Mouse (Mus musculus) embryonic facial prominence, embryonic 13.5 days (tissue): ENCODE measurements around the gene Hist2h4. TPM values are rescaled to one million over a fixed set of nuclear protein-coding genes. Genes with fewer than 3 reads are reported as not detected.
A peak's percentile ranks its signal among the peaks of the same experiment; 100 is the strongest.

Experiments used
- ATAC-seq: fragments of 200-750 bp; cut with Nextera tagmentation; 2 replicates; pipeline ENCODE4 v1.8.0; 2017; ENCODE audit warnings: low read depth; ENCODE audit not compliant: insufficient number of reproducible peaks, insufficient read depth, low FRiP score, low TSS enrichment
- H3K27ac ChIP-seq: fragments of 300-500 bp; sonication (generic); 2 replicates; pipeline ENCODE4 v1.5.1; 2015; ENCODE audit warnings: moderate library complexity, mild to moderate bottlenecking, inconsistent platforms
- H3K27me3 ChIP-seq: fragments of 300-500 bp; sonication (generic); 2 replicates; pipeline ENCODE4 v1.6.1; 2015; ENCODE audit warnings: mild to moderate bottlenecking, inconsistent platforms
- H3K36me3 ChIP-seq: fragments of 300-500 bp; sonication (generic); 2 replicates; pipeline ENCODE4 v1.6.1; 2015; ENCODE audit warnings: mild to moderate bottlenecking, inconsistent platforms
- H3K4me1 ChIP-seq: fragments of 300-500 bp; sonication (generic); 2 replicates; pipeline ENCODE4 v1.6.1; 2015; ENCODE audit warnings: inconsistent platforms
- H3K4me2 ChIP-seq: fragments of 300-500 bp; sonication (generic); 2 replicates; pipeline ENCODE4 v1.6.1; 2015; ENCODE audit warnings: moderate library complexity, mild to moderate bottlenecking, inconsistent platforms
- H3K4me3 ChIP-seq: fragments of 300-500 bp; sonication (generic); 2 replicates; pipeline ENCODE4 v1.5.1; 2015; ENCODE audit warnings: mild to moderate bottlenecking, inconsistent platforms
- H3K9ac ChIP-seq: fragments of 300-500 bp; sonication (generic); 2 replicates; pipeline ENCODE4 v1.6.1; 2015; ENCODE audit warnings: mild to moderate bottlenecking, inconsistent platforms
- H3K9me3 ChIP-seq: fragments of 300-500 bp; sonication (generic); 2 replicates; pipeline ENCODE4 v1.6.1; 2016; ENCODE audit warnings: inconsistent platforms
- WGBS: fragments of 180-500 bp; shearing (Covaris S2); methylation state at CpG from one replicate; pipeline ENCODE4 v1.1.7; 2015; ENCODE audit warnings: mixed read lengths; 5-methylcytosine and 5-hydroxymethylcytosine counted together
- polyA plus RNA-seq: library from polyadenylated mRNA; unstranded; fragments of >200 nt; fragmentation: Nextera tagmentation; extraction: Ambion mirVana; gene quantifications from 2 replicates; pipeline ENCODE4 v1.2.1, GENCODE M21; 2015

Hist2h4 gene
- polyA plus RNA-seq: 11.2 and 12.5 TPM in 2 replicates

DNA sequence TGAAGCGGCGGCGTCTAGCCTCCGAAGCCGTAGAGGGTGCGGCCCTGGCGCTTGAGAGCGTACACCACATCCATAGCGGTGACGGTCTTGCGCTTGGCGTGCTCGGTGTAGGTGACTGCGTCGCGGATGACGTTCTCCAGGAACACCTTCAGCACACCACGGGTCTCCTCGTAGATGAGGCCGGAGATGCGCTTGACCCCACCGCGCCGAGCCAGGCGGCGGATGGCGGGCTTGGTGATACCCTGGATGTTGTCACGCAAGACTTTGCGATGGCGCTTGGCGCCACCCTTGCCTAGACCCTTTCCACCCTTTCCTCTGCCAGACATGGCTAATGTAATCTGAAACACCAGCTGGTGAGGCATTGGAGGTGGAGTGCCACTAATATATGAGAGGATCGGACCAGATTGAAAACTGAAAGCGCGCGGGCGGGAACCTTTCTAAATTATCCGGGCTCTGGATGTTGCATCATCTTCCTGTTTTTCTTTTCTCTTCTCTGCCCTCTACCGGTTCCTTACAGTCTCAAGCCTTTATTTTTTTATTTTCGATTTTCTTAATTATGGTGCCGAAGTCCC lies at the start of gene Hist2h4:
TSS of gene Hist2h4 (minus strand) at position 333 of the 572 bp plus-strand sequence.
- peaks cover 36% of the 10 kb centered on the region for H3K4me1 ChIP-seq
- ATAC-seq: peak; percentile 83
- no peaks in the 10 kb centered on the region for H3K27me3 ChIP-seq
- WGBS: under 1% methylated on average over 40 of the region's 40 CpGs
- peak within 1 kb of the TSS; percentile 99 for H3K27ac ChIP-seq
- H3K9me3 ChIP-seq: no peaks in the 10 kb centered on the region
- peak within 1 kb of the TSS; percentile 87 for H3K9ac ChIP-seq
- no peaks in the 10 kb centered on the region for H3K36me3 ChIP-seq
- H3K4me2 ChIP-seq: peak within 1 kb of the TSS; percentile 76
- peak within 1 kb of the TSS; percentile 62 for H3K4me3 ChIP-seq

DNA sequence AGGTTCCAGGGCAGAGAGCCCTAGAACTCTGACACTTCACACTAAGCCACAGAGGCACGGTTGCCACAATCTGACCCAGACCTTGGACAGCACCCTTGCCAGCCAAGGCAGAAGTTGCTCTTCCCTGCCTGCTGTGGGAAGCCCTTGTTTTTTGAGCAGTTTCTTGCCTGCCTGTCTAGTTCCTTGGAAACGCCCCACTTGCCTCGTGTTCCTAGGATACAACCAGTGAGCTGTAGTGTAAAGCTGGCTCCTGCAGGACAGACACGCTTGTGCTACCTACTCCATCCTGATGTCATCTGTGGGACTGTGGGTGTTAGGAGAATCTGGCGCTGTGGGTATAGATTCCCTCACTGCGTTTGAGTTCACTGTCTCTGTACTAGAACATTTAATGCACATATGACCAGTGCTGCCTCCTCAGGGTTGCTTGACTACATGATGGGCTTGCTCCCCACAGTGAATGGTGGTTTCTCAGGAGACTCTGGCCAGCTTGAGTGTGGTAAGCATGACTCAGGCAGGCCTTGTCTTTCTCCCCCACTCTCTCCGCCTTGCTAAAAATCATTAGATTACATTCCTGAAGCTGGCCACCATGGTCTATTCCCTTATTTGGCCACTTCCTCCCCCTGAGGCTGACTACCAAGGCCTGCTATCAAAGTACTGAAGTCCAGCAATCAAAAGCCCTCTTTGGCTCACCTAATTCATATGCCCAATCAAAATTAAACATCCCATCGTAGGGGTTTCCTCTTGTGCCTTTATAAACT lies 49.4 kb upstream of the Hist2h4 start:
- 61% methylated on average over 8 of the region's 8 CpGs for WGBS
- H3K9ac ChIP-seq: no peak overlapping the region
- no peak overlapping the region for H3K4me2 ChIP-seq
- no peak for ATAC-seq
- H3K4me1 ChIP-seq: no peaks in the 10 kb centered on the region
- H3K9me3 ChIP-seq: no peaks in the 10 kb centered on the region
- no peak overlapping the region for H3K4me3 ChIP-seq
- H3K27me3 ChIP-seq: no peaks in the 10 kb centered on the region
- H3K36me3 ChIP-seq: no peaks in the 10 kb centered on the region
- no peak overlapping the region for H3K27ac ChIP-seq

DNA sequence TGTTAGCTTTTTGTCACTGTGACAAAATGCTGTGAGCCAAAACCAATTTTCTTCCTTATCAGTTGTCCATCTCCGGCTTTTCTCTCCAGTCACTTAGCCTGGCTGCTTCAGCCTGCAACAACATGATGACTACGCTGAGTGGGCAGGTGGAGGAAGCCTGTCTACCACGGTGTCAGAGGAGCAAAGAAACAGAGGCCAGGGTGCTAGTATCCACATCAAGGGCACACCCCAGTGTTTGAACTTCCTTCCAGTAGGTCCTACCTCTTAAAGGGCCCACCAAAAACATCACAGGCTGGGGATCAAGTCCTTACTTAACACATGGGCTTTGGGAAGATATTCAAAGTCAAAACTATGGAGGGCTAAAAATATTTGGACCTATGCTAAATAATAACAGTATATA lies 46.3 kb upstream of the Hist2h4 start:
- 68% methylated on average over 3 of the region's 3 CpGs for WGBS
- H3K9ac ChIP-seq: no peak overlapping the region
- H3K27ac ChIP-seq: no peak overlapping the region
- H3K4me1 ChIP-seq: no peaks in the 10 kb centered on the region
- no peak overlapping the region for H3K4me3 ChIP-seq
- no peak for ATAC-seq
- H3K27me3 ChIP-seq: no peaks in the 10 kb centered on the region
- no peaks in the 10 kb centered on the region for H3K9me3 ChIP-seq
- H3K36me3 ChIP-seq: no peaks in the 10 kb centered on the region
- H3K4me2 ChIP-seq: no peak overlapping the region

DNA sequence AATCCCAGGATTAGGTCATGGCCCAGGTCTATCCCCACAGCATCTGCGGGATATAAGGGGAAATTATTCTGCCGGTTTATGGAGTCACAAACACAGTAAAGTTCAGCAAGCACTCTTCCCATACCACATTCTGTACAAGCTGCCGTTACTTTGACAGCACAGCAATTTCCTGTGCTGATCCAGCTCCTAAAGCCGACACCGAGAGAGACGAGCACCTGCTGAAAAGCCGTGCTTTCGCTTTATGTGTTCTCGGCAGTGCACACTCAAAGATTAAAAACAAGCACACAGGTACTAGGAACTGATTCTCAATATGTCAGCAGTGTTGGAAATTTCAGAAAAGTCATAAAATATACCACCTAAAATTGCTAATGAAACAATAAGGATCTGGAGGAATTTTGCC lies 43.4 kb upstream of the Hist2h4 start:
- WGBS: 79% methylated on average over 9 of the region's 9 CpGs
- Histone ChIP-seq H3K27me3 (peaks cover 5% of the 10 kb centered on the region; the same call in 1 of the 2 replicates), H3K4me2 (no peak overlapping the region), H3K4me1 (no peaks in the 10 kb centered on the region), H3K9ac (no peak overlapping the region), H3K9me3 (no peaks in the 10 kb centered on the region), H3K4me3 (no peak overlapping the region), H3K36me3 (no peaks in the 10 kb centered on the region), H3K27ac (no peak overlapping the region)
- ATAC-seq: no peak

DNA sequence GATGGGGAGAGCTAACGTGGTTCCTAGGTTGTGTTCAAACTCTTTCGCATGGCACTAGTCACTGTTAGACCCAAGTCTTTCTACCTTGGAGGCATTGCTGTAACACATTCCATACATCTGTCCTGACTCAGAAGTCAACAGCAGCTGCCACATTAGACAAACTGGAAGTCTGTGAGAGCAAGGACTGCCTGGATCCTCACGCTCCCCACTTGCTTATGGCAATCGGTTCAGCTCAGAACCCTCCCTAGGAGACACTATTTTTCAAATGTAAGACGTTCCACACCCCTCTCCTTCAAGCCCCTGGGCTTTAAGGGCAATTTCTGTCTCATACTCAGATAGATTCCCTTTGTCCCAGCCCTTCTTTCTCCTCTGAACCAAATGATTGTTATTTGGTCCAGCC lies 39.0 kb upstream of the Hist2h4 start:
- Histone ChIP-seq H3K4me1 (no peaks in the 10 kb centered on the region), H3K4me2 (no peak overlapping the region), H3K27ac (no peak overlapping the region), H3K9me3 (no peaks in the 10 kb centered on the region), H3K36me3 (no peaks in the 10 kb centered on the region), H3K27me3 (peaks cover 6% of the 10 kb centered on the region; the same call in 1 of the 2 replicates), H3K9ac (no peak overlapping the region), H3K4me3 (no peak overlapping the region)
- ATAC-seq: no peak
- WGBS: 77% methylated on average over 5 of the region's 5 CpGs

DNA sequence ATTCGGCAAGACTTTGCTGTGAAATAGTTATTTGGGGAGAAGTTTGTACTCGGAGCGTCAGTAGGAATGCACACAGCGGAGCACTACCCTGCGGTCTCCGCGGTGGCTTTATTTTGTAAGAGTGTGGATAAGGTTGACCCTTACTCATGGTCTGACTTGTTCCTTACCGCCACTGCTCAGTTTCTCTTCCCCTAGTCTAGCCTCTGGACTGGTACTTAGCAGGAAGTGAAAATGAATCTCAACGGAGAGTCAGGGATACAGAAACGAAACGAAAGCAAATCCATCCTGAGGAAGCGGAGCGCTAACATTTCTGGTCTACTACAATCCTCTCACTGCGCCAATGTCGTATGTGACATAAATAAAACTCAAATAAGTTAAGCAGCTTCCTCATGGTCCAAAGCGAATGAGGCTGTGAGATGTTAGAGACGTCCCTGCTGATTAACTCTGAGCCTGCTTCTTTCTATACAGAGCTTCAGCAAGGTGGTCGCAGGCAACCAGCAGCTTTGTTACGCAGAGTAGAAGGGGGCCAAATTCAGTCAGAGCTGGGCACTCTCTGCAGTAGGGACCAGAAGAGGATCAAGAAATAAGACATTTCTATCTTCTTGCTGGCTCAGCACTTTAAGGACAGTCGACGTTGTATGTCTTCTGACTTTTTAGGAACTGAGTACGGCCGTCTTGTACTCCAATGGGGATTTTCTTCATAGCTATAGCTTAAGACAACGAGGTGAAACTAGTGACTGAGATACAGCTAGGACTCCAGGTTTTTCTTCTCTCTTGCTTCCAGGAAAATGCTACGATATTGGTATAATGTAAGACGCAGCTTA lies 37.8 kb upstream of the Hist2h4 start:
- Histone ChIP-seq H3K36me3 (no peaks in the 10 kb centered on the region), H3K9ac (no peak overlapping the region), H3K4me1 (no peaks in the 10 kb centered on the region), H3K4me2 (peak overlapping the region; percentile 32), H3K27ac (no peak overlapping the region), H3K4me3 (peak overlapping the region; percentile 17; the same call in 1 of the 2 replicates), H3K27me3 (peaks cover 6% of the 10 kb centered on the region; the same call in 1 of the 2 replicates), H3K9me3 (no peaks in the 10 kb centered on the region)
- 73% methylated on average over 26 of the region's 26 CpGs for WGBS
- no peak for ATAC-seq

DNA sequence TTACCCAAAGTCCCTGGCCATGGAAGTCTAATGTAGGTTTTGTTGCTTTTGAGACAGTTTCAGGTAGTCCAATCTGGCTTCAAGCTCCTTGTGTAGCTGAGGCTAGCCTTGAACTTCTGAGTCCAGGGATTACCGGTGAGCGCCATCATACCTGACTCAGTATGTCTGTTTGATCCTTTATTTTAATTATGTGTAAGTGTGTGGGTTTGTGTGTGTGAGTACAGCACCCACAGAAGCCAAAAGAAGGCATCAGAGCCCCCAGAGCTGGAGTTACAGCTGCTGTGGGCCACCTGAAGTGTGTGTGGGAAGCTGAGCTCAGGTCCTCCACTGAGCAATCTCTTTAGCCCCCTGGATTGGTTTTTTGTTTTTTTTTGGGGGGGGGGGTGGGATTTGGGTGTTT lies 36.5 kb upstream of the Hist2h4 start:
- Histone ChIP-seq H3K27ac (no peak overlapping the region), H3K36me3 (no peaks in the 10 kb centered on the region), H3K4me3 (no peak overlapping the region), H3K4me1 (no peaks in the 10 kb centered on the region), H3K9me3 (no peaks in the 10 kb centered on the region), H3K4me2 (no peak overlapping the region), H3K27me3 (peaks cover 6% of the 10 kb centered on the region; the same call in 1 of the 2 replicates), H3K9ac (no peak overlapping the region)
- ATAC-seq: no peak
- 95% methylated on average over 2 of the region's 2 CpGs for WGBS

DNA sequence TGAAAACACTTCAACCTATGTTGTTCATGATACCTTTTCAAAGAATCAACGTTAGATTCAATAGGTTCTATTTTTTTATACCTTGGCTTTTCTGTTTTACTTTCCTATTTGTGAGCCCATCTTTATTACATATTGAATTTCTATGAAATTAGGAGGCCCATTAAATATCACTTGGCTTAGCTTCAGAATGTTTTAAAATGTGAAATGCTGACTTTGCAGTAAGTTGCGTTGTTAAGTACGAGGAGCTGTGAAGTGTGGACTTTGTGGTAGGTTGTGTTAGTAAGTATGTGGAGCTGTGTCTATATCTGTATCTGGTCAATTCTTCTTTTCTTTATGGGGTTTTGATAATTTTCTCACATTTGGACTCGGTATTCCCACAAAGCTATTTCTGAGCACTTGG lies 35.2 kb upstream of the Hist2h4 start:
- Histone ChIP-seq H3K4me2 (no peak overlapping the region), H3K36me3 (no peaks in the 10 kb centered on the region), H3K4me3 (no peak overlapping the region), H3K27ac (no peak overlapping the region), H3K9me3 (no peaks in the 10 kb centered on the region), H3K27me3 (peaks cover 6% of the 10 kb centered on the region; the same call in 1 of the 2 replicates), H3K4me1 (no peaks in the 10 kb centered on the region), H3K9ac (no peak overlapping the region)
- WGBS: 91% methylated on average over 4 of the region's 4 CpGs
- ATAC-seq: no peak

DNA sequence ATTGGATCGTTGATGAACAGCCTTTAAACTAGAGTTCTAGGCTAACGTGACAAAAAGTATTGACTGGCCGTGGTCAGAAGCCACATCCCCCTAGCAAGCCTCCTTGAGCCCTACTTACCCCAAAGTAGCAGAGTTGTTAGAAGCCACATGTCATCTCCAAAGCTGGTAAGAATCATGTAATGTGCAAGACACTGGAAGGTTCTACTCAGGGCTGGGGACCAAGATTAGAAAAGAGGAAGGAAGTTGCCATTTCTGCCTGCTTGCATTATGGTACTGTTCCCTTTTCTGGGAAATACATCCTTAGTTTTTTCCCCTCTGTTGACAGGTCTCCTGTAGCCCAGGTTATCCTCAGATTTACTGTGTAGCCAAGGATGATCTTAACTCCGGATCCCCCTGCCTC lies 30.7 kb upstream of the Hist2h4 start, which contains the start of gene Fcgr1:
TSS of gene Fcgr1 (minus strand) at position 183 of the 400 bp plus-strand sequence.
- Histone ChIP-seq H3K4me3 (no peak within 1 kb of the TSS), H3K4me2 (no peak within 1 kb of the TSS), H3K4me1 (no peaks in the 10 kb centered on the region), H3K9me3 (no peaks in the 10 kb centered on the region), H3K36me3 (no peaks in the 10 kb centered on the region), H3K27ac (no peak within 1 kb of the TSS), H3K9ac (no peak within 1 kb of the TSS), H3K27me3 (no peaks in the 10 kb centered on the region)
- no peak for ATAC-seq
- WGBS: 85% methylated on average over 4 of the region's 4 CpGs

DNA sequence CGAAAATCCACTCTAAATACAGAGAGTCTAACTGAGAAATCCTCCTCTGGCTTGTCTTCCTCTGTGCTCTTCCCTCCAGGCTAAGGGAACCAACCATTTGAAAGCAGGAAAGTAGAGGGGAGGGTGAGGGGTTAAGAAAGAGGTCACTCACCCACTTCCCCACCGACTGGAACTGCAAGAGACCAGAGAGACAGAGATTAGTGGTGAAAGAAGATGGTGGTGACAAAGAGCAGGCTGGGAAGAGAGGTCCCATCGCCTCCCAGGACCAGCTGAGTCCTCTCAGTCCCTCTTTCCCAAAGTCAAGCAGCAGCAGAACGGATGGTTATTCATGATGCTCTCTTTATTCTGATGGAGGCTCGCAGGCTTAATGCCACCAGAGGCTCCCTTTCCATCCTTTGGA lies 30.3 kb upstream of the Hist2h4 start:
- no peaks in the 10 kb centered on the region for H3K36me3 ChIP-seq
- no peaks in the 10 kb centered on the region for H3K9me3 ChIP-seq
- no peak overlapping the region for H3K4me3 ChIP-seq
- H3K4me2 ChIP-seq: no peak overlapping the region
- no peaks in the 10 kb centered on the region for H3K4me1 ChIP-seq
- no peak for ATAC-seq
- H3K9ac ChIP-seq: no peak overlapping the region
- 40% methylated on average over 5 of the region's 5 CpGs for WGBS
- H3K27me3 ChIP-seq: no peaks in the 10 kb centered on the region
- H3K27ac ChIP-seq: no peak overlapping the region

DNA sequence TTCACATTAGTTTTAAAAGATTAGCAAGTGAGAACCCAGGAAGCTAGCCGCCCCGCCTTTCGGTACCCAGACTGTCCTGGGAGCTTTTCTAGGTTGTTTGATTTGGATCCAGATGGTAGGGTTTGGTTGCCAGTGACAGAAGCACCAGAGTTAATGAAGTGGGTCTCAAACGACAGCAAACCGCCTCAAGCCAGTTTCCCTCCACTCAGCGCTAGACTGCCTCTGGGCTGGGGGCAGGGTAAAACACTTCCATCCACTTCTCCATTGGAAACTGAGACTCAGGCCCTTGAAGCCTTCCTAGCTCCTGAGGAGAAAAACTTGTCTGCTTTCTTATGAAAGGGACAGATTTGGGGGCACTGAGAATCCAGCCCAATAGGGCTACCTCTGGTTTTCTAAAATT lies 29.5 kb upstream of the Hist2h4 start:
- Histone ChIP-seq H3K36me3 (no peaks in the 10 kb centered on the region), H3K9ac (no peak overlapping the region), H3K27ac (no peak overlapping the region), H3K4me3 (no peak overlapping the region), H3K4me2 (no peak overlapping the region), H3K4me1 (no peaks in the 10 kb centered on the region), H3K27me3 (no peaks in the 10 kb centered on the region), H3K9me3 (no peaks in the 10 kb centered on the region)
- 41% methylated on average over 6 of the region's 6 CpGs for WGBS
- no peak for ATAC-seq
